Mouse (Mus musculus) midbrain, embryonic 16.5 days (tissue): Measurements from ENCODE around the gene Pnmal1. TPM values are rescaled to one million over a fixed set of nuclear protein-coding genes. Genes with fewer than 3 reads are reported as not detected.
A peak's percentile ranks its signal among the peaks of the same experiment; 100 is the strongest.
"Not testable (repeated sequence)": the region's sequence is repeated elsewhere in the genome, so short reads cannot be mapped to it uniquely, and the experiment has no call there.

ENCODE experiments used
- ATAC-seq: fragments of 200-750 bp; cut with Nextera tagmentation; 2 replicates; pipeline ENCODE4 v1.8.0; 2017; ENCODE audit warnings: moderate TSS enrichment
- H3K27ac ChIP-seq: fragments of 300-500 bp; sonication (generic); 2 replicates; pipeline ENCODE4 v1.5.1; 2014; ENCODE audit warnings: mild to moderate bottlenecking, low read length, mixed read lengths
- H3K27me3 ChIP-seq: fragments of 300-500 bp; sonication (generic); 2 replicates; pipeline ENCODE4 v1.6.1; 2014; ENCODE audit warnings: low read depth, low read length, mixed read lengths; ENCODE audit not compliant: control insufficient read depth, insufficient read depth
- H3K36me3 ChIP-seq: fragments of 300-500 bp; sonication (generic); 2 replicates; pipeline ENCODE4 v1.6.1; 2014; ENCODE audit warnings: mild to moderate bottlenecking, low read length, moderate library complexity, mixed read lengths; ENCODE audit not compliant: control insufficient read depth, insufficient read depth
- H3K4me1 ChIP-seq: fragments of 300-500 bp; sonication (generic); 2 replicates; pipeline ENCODE4 v1.6.1; 2014; ENCODE audit warnings: mild to moderate bottlenecking, low read length, mixed read lengths; ENCODE audit not compliant: control insufficient read depth, insufficient read depth
- H3K4me2 ChIP-seq: fragments of 300-500 bp; sonication (generic); 2 replicates; pipeline ENCODE4 v1.6.1; 2014; ENCODE audit warnings: mild to moderate bottlenecking, low read length, mixed read lengths
- H3K4me3 ChIP-seq: fragments of 300-500 bp; sonication (generic); 2 replicates; pipeline ENCODE4 v1.5.1; 2014; ENCODE audit warnings: low read depth, mild to moderate bottlenecking, low read length, moderate library complexity, mixed read lengths
- H3K9ac ChIP-seq: fragments of 300-500 bp; sonication (generic); 2 replicates; pipeline ENCODE4 v1.6.1; 2014; ENCODE audit warnings: low read depth, low read length, mixed read lengths
- H3K9me3 ChIP-seq: fragments of 300-500 bp; sonication (generic); replicated peaks from 2 replicates; pipeline ENCODE4 v1.6.1; 2014; ENCODE audit warnings: mild to moderate bottlenecking, low read length, mixed read lengths; ENCODE audit not compliant: control insufficient read depth, poor library complexity, severe bottlenecking
- WGBS: fragments of 180-500 bp; shearing (Covaris S2); extraction: QIAGEN DNeasy Blood & Tissue Kit; methylation state at CpG from one replicate; pipeline ENCODE4 v1.1.7; 2014; 5-methylcytosine and 5-hydroxymethylcytosine counted together
- polyA plus RNA-seq: library from polyadenylated mRNA; unstranded; fragments of >200 nt; fragmentation: Nextera tagmentation; extraction: Ambion mirVana; gene quantifications from 2 replicates; pipeline ENCODE4 v1.2.1, GENCODE M21; 2015

Gene Pnmal1
- polyA plus RNA-seq, 1 experiment from 2014 or later = 83.1 TPM

DNA sequence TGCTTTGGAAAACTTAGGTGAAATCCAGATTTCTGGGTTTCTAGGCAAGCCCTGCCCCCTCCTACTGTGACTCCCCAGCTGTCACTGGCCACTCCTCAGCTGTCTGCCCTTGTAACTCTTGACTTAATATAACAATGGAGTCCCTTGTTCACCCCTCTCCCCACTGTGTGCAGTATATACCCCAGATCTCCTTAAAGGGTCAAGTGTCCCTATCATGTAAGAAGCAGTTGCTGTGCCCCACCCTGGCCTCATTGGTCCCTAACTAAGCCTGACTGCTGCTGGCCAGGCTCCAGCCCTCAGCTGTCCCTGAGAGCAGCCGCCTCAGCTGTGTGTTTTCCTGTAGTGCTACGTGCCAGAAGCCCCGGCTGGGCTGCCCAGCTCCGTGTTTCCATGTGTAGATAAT, 11.5 kb upstream of the Pnmal1 start:
- Histone ChIP-seq H3K4me2 (peak overlapping the region; percentile 78), H3K9ac (peak overlapping the region; percentile 96), H3K27ac (peak overlapping the region; percentile 98), H3K4me1 (peaks cover 52% of the 10 kb centered on the region), H3K27me3 (no peaks in the 10 kb centered on the region), H3K36me3 (no peaks in the 10 kb centered on the region), H3K4me3 (peak overlapping the region; percentile 78), H3K9me3 (no peaks in the 10 kb centered on the region)
- 1% methylated on average over 4 of the region's 4 CpGs for WGBS
- ATAC-seq = no peak

DNA sequence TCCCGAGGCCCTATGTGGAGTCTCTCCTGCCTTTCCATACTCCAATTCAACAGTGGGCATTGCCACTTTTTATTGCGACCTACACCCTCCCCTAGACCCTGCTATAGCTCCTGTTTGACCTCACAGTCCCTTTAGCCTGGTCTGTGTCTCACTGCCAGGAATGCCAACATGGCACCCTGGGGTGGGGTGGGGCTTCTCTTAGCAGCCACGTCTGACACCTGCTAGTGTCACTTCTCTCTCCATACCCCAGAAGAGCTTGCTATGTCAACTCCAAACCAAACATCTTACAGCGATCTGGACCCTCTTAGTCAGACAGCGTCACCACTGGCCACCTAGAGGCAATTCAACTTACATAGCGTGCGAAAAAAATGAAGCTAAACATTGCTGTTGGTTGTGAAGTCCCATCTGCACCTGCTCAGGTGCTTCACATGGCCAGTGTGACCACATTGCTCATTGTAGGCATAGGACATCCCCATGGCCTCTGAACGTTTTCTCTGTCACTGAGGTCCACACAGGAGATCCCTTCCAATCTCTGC, 10.5 kb upstream of the Pnmal1 start:
- peak overlapping the region; percentile 78 for H3K4me3 ChIP-seq
- H3K9ac ChIP-seq = peak overlapping the region; percentile 96
- H3K4me1 ChIP-seq = peaks cover 42% of the 10 kb centered on the region
- peak overlapping the region; percentile 98 for H3K27ac ChIP-seq
- 53% methylated on average over 8 of the region's 8 CpGs for WGBS
- H3K36me3 ChIP-seq = no peaks in the 10 kb centered on the region
- H3K4me2 ChIP-seq = peak overlapping the region; percentile 78
- no peak for ATAC-seq
- no peaks in the 10 kb centered on the region for H3K9me3 ChIP-seq
- no peaks in the 10 kb centered on the region for H3K27me3 ChIP-seq

DNA sequence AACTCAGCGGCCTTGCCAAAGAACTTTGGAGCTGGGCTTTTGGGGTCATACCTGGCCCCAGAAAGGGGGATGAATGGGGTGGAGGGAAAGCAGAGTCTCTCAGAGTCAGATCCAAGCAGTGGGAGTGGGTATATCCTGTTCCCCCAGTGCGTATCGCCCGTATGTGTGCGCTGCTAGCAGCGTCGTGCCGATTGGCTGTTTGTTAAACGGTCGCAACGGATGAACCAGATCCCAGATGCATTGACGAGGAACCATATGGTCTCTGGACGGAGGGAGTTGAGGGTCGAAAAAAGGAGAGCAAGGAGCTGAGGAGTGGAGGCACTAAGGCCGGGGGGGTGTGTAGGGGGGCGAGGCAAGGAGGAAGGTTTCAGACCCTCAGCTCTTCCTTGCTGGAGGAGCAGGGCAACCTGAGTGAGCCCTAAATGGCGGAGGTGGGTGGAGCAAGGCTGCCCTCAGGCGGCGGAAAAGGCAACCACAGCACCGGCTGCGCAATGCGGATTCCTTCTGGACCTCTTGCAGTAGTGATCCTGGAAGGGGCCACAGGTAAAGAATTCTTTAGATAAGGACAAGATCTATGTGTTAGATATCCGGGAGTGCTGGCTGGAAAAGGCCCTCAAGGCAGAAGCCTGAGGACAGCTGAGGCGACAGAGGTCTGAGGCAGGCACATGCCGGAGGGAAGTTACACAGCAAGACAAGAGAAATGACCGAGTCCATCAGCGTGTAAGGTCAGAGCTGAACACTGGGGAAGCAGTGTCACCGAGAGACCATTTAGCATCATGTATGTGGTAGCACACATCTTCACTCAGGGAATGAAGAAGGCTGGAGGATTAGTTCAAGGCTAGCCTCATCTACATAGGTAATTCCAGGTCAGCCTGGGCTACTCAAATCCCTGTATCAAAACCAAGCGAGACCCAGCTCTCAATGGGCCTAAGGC, 9.3 kb upstream of the Pnmal1 start:
- ATAC-seq = peak; percentile 55
- H3K9ac ChIP-seq = peak overlapping the region; percentile 96
- peak overlapping the region; percentile 78 for H3K4me3 ChIP-seq
- peak overlapping the region; percentile 98 for H3K27ac ChIP-seq
- 9% methylated on average over 29 of the region's 29 CpGs for WGBS
- peaks cover 40% of the 10 kb centered on the region for H3K4me1 ChIP-seq
- H3K36me3 ChIP-seq = no peaks in the 10 kb centered on the region
- H3K9me3 ChIP-seq = no peaks in the 10 kb centered on the region
- peak overlapping the region; percentile 78 for H3K4me2 ChIP-seq
- no peaks in the 10 kb centered on the region for H3K27me3 ChIP-seq

DNA sequence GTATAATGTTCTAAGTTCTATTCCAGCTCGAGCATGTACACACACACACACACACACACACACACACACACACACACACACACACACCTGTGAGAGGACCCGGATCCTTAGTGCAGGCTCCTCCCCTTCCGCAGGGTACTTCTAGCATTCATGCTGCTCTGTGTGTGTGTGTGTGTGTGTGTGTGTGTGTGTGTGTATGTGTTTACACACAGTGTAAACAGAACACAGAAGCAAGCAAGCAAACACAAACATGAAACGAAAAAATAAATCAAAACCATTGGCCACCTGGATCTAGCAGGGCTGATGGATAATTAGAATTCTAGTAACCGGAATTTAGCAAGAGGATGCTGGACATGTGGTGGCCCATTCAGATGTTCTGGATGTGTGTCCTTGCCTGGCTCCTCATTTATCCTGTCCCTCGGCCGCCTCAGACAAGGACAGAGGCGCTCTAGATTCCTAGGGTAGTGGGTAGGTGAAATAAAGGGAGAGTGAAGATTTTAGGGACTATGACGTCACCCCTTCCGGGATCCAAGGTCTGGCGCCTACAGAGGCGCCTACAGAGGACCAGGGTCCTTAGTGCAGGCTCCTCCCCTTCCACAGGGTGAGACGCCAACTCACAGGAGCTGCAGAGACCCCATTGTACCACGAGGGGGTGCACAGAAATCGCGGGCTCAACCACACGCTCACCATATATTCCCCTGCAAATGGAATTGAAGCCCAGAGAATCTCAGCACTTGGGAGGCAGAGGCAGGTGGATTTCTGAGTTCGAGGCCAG, 8.4 kb upstream of the Pnmal1 start:
- no peaks in the 10 kb centered on the region for H3K27me3 ChIP-seq
- WGBS = 27% methylated on average over 18 of the region's 18 CpGs
- no peaks in the 10 kb centered on the region for H3K9me3 ChIP-seq
- no peak overlapping the region for H3K4me3 ChIP-seq
- peaks cover 45% of the 10 kb centered on the region for H3K4me1 ChIP-seq
- H3K27ac ChIP-seq = peak overlapping the region; percentile 98
- peak; percentile 50 for ATAC-seq
- H3K4me2 ChIP-seq = no peak overlapping the region
- H3K9ac ChIP-seq = no peak overlapping the region
- H3K36me3 ChIP-seq = no peaks in the 10 kb centered on the region

DNA sequence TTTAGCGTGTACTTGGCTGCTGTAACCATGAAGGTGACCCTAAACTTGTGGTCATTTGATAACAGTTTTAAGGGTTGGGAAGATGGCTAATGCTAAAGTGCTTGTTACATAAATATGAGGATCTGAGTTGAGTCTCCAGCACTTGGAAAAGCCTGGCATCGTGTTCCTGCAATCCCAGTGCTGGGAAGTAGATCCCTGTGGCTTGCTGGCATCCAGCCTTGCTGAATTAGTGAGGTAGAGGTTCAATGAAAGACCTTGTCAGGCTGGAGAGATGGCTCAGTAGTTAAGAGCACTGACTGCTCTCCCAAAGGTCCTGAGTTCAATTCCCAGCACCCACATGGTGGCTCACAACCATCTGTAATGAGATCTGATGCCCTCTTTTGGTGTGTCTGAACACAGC, 5.7 kb upstream of the Pnmal1 start:
- not testable (repeated sequence) for H3K36me3 ChIP-seq
- WGBS = 69% methylated on average over 2 of the region's 2 CpGs

DNA sequence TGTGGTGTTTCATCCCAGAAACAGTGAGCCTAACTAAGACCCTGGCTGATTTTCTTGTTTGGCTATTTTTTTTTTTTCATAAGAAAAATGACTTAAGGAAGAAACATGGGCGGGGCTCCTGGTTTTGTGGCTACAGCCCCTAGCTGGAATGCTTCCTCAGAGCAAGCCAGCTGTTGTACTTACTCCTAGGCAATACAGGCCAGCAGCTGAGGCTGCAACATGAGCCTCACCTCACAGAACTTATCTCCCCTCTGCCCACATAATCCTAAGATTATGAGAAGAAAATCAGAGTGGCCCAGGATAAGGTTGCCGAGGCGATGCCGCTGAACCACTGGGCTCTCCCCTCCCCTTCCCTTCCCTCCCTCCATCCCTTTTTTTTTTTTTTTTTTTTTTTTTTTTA, 3.8 kb upstream of the Pnmal1 start:
- H3K4me1 ChIP-seq = peaks cover 62% of the 10 kb centered on the region
- no peak for ATAC-seq
- no peaks in the 10 kb centered on the region for H3K36me3 ChIP-seq
- 74% methylated on average over 4 of the region's 4 CpGs for WGBS
- no peak overlapping the region for H3K9ac ChIP-seq
- no peak overlapping the region for H3K4me2 ChIP-seq
- no peaks in the 10 kb centered on the region for H3K27me3 ChIP-seq
- H3K9me3 ChIP-seq = no peaks in the 10 kb centered on the region
- peak overlapping the region; percentile 97 for H3K27ac ChIP-seq
- H3K4me3 ChIP-seq = no peak overlapping the region

More for the DNA sequence above, 5.7 kb upstream of the Pnmal1 start:
- H3K4me1 ChIP-seq = peaks cover 64% of the 10 kb centered on the region
- not testable (repeated sequence) for H3K9ac ChIP-seq, ATAC-seq, H3K9me3 ChIP-seq, H3K4me2 ChIP-seq, H3K4me3 ChIP-seq, H3K27me3 ChIP-seq, H3K27ac ChIP-seq

DNA sequence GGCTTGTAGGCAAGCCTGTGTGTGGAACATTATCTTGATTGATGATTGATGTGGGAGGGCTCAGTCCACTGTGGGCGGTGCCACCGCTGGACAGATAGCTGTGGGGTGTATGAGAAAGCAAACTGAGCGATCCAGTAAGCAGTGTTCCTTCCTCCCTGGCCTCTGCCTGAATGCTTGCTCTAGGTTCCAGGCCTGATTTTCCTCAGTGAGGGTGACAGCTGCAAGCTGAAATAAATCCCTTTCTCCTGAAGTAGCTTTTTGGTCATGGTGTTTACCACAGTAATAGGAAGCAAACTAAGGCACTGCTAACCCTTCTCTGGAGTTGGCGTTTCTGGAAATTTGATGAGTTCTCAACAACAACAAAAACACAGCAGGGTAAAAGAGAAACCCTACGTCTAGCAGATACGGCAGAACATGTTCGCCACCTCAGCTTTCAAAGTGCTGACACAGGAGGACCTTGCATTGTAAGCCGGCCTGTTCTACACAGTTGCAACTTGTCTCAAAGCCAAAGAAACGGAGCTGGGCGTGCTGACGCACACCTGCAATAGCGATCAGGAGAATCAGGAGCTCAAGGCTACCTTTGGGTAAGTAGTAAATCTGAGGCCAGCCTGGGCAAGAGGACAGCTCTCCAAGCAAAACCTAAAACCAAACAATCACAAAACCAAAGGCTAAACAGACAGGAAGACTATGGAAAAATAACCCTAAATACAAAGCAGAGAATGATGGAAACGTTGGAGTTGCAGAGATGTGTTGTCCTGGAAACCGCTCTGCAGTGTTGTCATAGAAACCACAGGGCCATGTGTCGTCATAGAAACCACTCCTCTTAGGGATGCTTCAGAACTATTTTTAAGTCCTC, 2.8 kb upstream of the Pnmal1 start:
- ATAC-seq = peak; percentile 67
- no peaks in the 10 kb centered on the region for H3K27me3 ChIP-seq
- peak overlapping the region; percentile 52 for H3K4me2 ChIP-seq
- 19% methylated on average over 15 of the region's 15 CpGs for WGBS
- H3K27ac ChIP-seq = peak overlapping the region; percentile 97
- no peaks in the 10 kb centered on the region for H3K36me3 ChIP-seq
- peak overlapping the region; percentile 48; the same call in 1 of the 2 replicates for H3K9ac ChIP-seq
- peak overlapping the region; percentile 2; the same call in 1 of the 2 replicates for H3K4me3 ChIP-seq
- no peaks in the 10 kb centered on the region for H3K9me3 ChIP-seq
- H3K4me1 ChIP-seq = peaks cover 66% of the 10 kb centered on the region

DNA sequence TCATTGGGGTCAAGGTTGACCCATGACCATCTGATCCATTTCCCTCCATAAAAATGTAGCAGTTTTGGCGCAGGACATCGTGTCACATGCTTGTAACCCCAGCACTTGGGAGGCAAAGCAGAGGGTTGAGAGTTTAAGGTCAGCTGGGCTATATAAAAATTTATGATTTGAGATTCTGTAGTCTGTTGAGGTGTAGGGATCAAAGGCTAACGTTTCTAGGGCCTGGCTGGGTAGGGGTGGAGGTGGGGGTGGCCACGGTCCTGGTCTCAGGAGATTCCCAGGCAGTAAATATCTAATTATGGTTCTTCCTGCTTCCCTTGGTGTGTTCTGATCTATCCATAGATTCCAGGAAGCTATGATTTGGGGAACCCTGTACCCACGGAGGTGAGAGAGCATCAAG, 2.2 kb downstream of the Pnmal1 start:
- no peak overlapping the region for H3K27ac ChIP-seq
- no peaks in the 10 kb centered on the region for H3K9me3 ChIP-seq
- ATAC-seq = no peak
- no peak overlapping the region for H3K9ac ChIP-seq
- no peaks in the 10 kb centered on the region for H3K27me3 ChIP-seq
- peak overlapping the region; percentile 79 for H3K4me2 ChIP-seq
- 82% methylated on average over 5 of the region's 5 CpGs for WGBS
- peaks cover 6% of the 10 kb centered on the region; the same call in 1 of the 2 replicates for H3K36me3 ChIP-seq
- H3K4me3 ChIP-seq = no peak overlapping the region
- peaks cover 54% of the 10 kb centered on the region for H3K4me1 ChIP-seq
